Mouse (Mus musculus): ENCODE data around the gene Sfxn2. TPM values are rescaled to one million over a fixed set of nuclear protein-coding genes. Genes with fewer than 3 reads are reported as not detected.

Sfxn2 gene
- polyA plus RNA-seq, 1 experiment from 2014 or later = 21.0 TPM

GRCm38 (mm10) chr19:46531071-46532030, 41.8 kb upstream of the Sfxn2 start:
- peak overlapping the region; percentile 43 for H3K4me3 ChIP-seq
- H3K9me3 ChIP-seq = no peaks in the 10 kb centered on the region
- WGBS = 5% methylated on average over 16 of the region's 16 CpGs
- peak; percentile 47 for DNase-seq (ENCODE audit: low spot score)
- H3K27ac ChIP-seq (replicated peaks) = peak overlapping the region; percentile 88
- H3K27me3 ChIP-seq (replicated peaks; ENCODE audit: low read depth, poor library complexity, severe bottlenecking) = no peaks in the 10 kb centered on the region; the same call in 1 of the 2 replicates
- H3K4me1 ChIP-seq = peaks cover 84% of the 10 kb centered on the region
- H3K36me3 ChIP-seq (replicated peaks) = peaks cover 13% of the 10 kb centered on the region

- peak overlapping the region; percentile 72 for H3K27ac ChIP-seq (replicated peaks)
Observed at GRCm38 (mm10) chr19:46532031-46532688, 41.0 kb upstream of the Sfxn2 start.

GRCm38 (mm10) chr19:46533066-46533465, 40.1 kb upstream of the Sfxn2 start:
- peak overlapping the region; percentile 72 for H3K27ac ChIP-seq (replicated peaks)
- no peaks in the 10 kb centered on the region for H3K27me3 ChIP-seq (replicated peaks; ENCODE audit: low read depth, poor library complexity, severe bottlenecking)
- DNase-seq (ENCODE audit: low spot score) = peak; percentile 42
- H3K36me3 ChIP-seq (replicated peaks) = peaks cover 21% of the 10 kb centered on the region
- no peaks in the 10 kb centered on the region for H3K9me3 ChIP-seq
- peaks cover 68% of the 10 kb centered on the region for H3K4me1 ChIP-seq
- peak overlapping the region; percentile 2; the same call in 1 of the 2 replicates for H3K4me3 ChIP-seq
- 42% methylated on average over 4 of the region's 4 CpGs for WGBS

More at GRCm38 (mm10) chr19:46532031-46532688, 41.0 kb upstream of the Sfxn2 start:
- Histone ChIP-seq H3K27me3 (replicated peaks; ENCODE audit: low read depth, poor library complexity, severe bottlenecking) (no peaks in the 10 kb centered on the region; the same call in 1 of the 2 replicates), H3K9me3 (no peaks in the 10 kb centered on the region), H3K4me3 (peak overlapping the region; percentile 43; the same call in 1 of the 2 replicates), H3K4me1 (peaks cover 77% of the 10 kb centered on the region), H3K36me3 (replicated peaks) (peaks cover 18% of the 10 kb centered on the region)
- 8% methylated on average over 10 of the region's 10 CpGs for WGBS
- peak; percentile 52 for DNase-seq (ENCODE audit: low spot score)

GRCm38 (mm10) chr19:46533525-46533924, 39.6 kb upstream of the Sfxn2 start:
- H3K27me3 ChIP-seq (replicated peaks; ENCODE audit: low read depth, poor library complexity, severe bottlenecking) = no peaks in the 10 kb centered on the region
- H3K4me3 ChIP-seq = 0 out of 2 replicates have a peak overlapping the region, but pooled peaks have one; percentile 5
- peak overlapping the region; percentile 78 for H3K27ac ChIP-seq (replicated peaks)
- H3K4me1 ChIP-seq = peaks cover 63% of the 10 kb centered on the region
- DNase-seq (ENCODE audit: low spot score) = no peak
- WGBS = 62% methylated on average over 5 of the region's 5 CpGs
- H3K36me3 ChIP-seq (replicated peaks) = peaks cover 24% of the 10 kb centered on the region
- no peaks in the 10 kb centered on the region for H3K9me3 ChIP-seq

DNA sequence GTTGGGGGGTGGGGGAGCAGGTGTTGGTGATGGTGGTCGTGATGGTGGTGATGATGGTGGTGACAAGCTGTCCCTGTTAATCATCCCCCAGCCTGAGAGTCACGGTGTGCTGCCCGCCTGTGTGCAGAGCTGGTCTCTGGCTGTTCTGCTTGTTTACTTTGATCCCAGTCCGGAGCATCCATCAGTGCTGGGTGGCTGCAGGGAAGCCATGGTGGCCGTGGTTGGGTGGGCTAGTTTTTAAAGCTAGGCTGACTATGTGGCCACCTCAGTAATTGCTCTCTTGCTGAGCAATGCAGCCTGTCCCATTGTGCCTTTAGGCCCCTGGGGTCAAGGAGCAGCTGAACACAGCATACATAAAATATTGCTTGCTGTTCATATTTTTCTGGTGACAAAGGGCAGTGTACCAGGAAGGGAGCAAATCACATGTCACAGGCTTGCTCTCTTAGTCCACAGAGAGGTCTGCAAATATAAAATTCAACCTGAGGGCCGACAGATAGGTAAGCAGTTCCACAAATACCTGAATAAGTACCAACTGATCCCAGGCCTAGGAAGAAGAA, 38.5 kb upstream of the Sfxn2 start:
- peaks cover 52% of the 10 kb centered on the region for H3K4me1 ChIP-seq
- no peak overlapping the region for H3K4me3 ChIP-seq
- H3K9me3 ChIP-seq = no peaks in the 10 kb centered on the region
- 67% methylated on average over 6 of the region's 6 CpGs for WGBS
- H3K27me3 ChIP-seq (replicated peaks; ENCODE audit: low read depth, poor library complexity, severe bottlenecking) = no peaks in the 10 kb centered on the region
- no peak overlapping the region for H3K27ac ChIP-seq (replicated peaks)
- no peak for DNase-seq (ENCODE audit: low spot score)
- H3K36me3 ChIP-seq (replicated peaks) = peaks cover 28% of the 10 kb centered on the region

GRCm38 (mm10) chr19:46537357-46537756, 35.8 kb upstream of the Sfxn2 start:
- Histone ChIP-seq H3K4me1 (peaks cover 25% of the 10 kb centered on the region), H3K4me3 (no peak overlapping the region), H3K27ac (replicated peaks) (no peak overlapping the region), H3K9me3 (no peaks in the 10 kb centered on the region), H3K36me3 (replicated peaks) (peaks cover 56% of the 10 kb centered on the region), H3K27me3 (replicated peaks; ENCODE audit: low read depth, poor library complexity, severe bottlenecking) (no peaks in the 10 kb centered on the region)
- 89% methylated on average over 9 of the region's 9 CpGs for WGBS
- DNase-seq (ENCODE audit: low spot score) = no peak

DNA sequence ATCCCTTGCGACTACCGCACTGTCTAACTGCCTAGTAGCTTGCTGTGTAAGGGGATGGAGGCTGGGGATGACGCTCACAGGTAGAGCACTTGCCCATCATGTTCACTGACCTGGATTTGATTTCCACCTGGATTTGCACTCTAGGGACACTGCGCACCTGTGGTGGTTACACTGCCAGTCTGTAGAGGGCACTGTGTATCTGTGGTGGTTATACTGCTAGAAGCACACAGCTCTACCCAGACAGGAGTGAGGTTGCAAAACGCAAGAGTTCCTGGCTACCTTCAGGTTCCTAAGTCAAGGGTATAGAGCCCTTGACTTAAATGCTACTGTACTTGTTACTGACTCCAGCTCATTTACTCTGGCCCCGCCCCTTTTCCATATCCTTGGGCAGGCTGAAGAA, 35.0 kb upstream of the Sfxn2 start:
- Histone ChIP-seq H3K36me3 (replicated peaks) (peaks cover 64% of the 10 kb centered on the region), H3K9me3 (no peaks in the 10 kb centered on the region), H3K27me3 (replicated peaks; ENCODE audit: low read depth, poor library complexity, severe bottlenecking) (no peaks in the 10 kb centered on the region), H3K27ac (replicated peaks) (no peak overlapping the region), H3K4me3 (no peak overlapping the region), H3K4me1 (peaks cover 16% of the 10 kb centered on the region)
- WGBS = 83% methylated on average over 6 of the region's 6 CpGs
- DNase-seq (ENCODE audit: low spot score) = no peak

DNA sequence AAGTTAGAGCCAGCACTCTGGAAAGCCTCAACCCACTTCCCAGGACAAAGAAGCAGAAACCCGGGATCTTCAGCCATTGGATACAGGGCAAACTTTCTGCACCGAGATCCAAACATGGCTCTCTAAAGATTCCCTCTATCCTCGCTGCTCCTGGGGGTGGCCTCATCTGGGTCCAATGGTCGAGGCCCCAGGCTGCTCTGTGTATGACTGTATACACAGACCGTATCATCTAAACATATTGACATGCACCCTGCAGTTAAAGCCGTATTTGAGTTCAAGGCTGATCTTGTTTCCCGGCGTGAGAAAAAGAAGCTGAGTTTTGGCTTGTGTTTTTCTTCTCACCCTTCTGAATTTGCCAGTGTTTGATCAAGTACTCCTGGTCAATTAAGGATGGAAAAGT, 30.4 kb upstream of the Sfxn2 start:
- Histone ChIP-seq H3K9me3 (no peaks in the 10 kb centered on the region), H3K27me3 (replicated peaks; ENCODE audit: low read depth, poor library complexity, severe bottlenecking) (no peaks in the 10 kb centered on the region), H3K27ac (replicated peaks) (no peak overlapping the region), H3K4me3 (no peak overlapping the region), H3K36me3 (replicated peaks) (peaks cover 76% of the 10 kb centered on the region), H3K4me1 (no peaks in the 10 kb centered on the region)
- DNase-seq (ENCODE audit: low spot score) = no peak
- WGBS = 90% methylated on average over 8 of the region's 8 CpGs

DNA sequence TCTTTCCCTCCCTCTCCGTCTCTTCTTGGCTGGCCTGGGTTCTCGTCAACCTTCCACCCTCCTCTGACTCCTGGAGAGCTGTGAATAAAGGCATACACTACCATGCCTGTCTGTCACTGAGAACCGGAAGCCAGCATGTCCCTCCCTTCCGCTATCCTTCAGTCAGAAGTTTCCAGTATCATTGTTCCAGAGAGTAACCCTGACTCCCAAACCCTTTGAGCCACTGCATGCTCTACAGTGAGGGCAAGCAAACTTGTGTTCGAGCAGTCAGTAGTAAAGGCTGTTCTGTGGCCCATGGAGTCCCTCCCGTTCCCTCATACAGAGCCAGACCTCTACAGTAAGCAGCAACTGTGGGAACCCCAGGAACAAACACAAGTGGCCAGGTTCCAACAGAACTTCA, 25.6 kb upstream of the Sfxn2 start:
- no peaks in the 10 kb centered on the region for H3K27me3 ChIP-seq (replicated peaks; ENCODE audit: low read depth, poor library complexity, severe bottlenecking)
- 83% methylated on average over 6 of the region's 6 CpGs for WGBS
- peaks cover 81% of the 10 kb centered on the region for H3K36me3 ChIP-seq (replicated peaks)

GRCm38 (mm10) chr19:46548110-46548509, 25.1 kb upstream of the Sfxn2 start:
- Histone ChIP-seq H3K27ac (replicated peaks) (no peak overlapping the region), H3K36me3 (replicated peaks) (peaks cover 80% of the 10 kb centered on the region), H3K4me3 (no peak overlapping the region), H3K4me1 (no peaks in the 10 kb centered on the region), H3K27me3 (replicated peaks; ENCODE audit: low read depth, poor library complexity, severe bottlenecking) (no peaks in the 10 kb centered on the region), H3K9me3 (no peaks in the 10 kb centered on the region)
- 85% methylated on average over 10 of the region's 10 CpGs for WGBS
- DNase-seq (ENCODE audit: low spot score) = no peak

More for the DNA sequence above, 25.6 kb upstream of the Sfxn2 start:
- Histone ChIP-seq H3K9me3 (no peaks in the 10 kb centered on the region), H3K4me1 (no peaks in the 10 kb centered on the region), H3K4me3 (no peak overlapping the region), H3K27ac (replicated peaks) (no peak overlapping the region)
- no peak for DNase-seq (ENCODE audit: low spot score)

- Histone ChIP-seq H3K27ac (replicated peaks) (no peak overlapping the region), H3K36me3 (replicated peaks) (peaks cover 85% of the 10 kb centered on the region), H3K4me3 (no peak overlapping the region), H3K4me1 (no peaks in the 10 kb centered on the region), H3K27me3 (replicated peaks; ENCODE audit: low read depth, poor library complexity, severe bottlenecking) (no peaks in the 10 kb centered on the region), H3K9me3 (no peaks in the 10 kb centered on the region)
- WGBS = 91% methylated on average over 4 of the region's 4 CpGs
- DNase-seq (ENCODE audit: low spot score) = no peak
Observed at GRCm38 (mm10) chr19:46550385-46550784, 22.8 kb upstream of the Sfxn2 start.

DNA sequence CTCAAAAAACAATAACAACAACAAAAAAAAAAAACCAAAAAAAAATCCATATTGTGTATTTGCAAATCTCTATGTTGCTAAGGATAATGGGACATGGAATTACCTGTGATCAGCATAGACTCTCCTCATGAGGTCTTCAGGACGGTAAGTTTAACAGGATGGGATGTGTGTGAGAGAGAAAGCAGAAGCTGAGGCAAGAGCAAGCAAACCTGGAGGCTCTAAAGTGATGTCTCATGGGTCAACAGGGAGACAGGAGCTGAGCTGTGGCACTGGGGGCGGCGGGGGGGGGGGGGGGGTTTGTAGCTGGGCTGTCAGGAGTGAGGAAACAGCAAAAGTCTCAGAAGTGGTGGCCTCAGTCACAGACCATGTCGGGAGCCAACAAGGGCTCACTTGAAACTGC, 20.7 kb upstream of the Sfxn2 start:
- peaks cover 95% of the 10 kb centered on the region for H3K36me3 ChIP-seq (replicated peaks)
- WGBS = 82% methylated on average over 4 of the region's 4 CpGs
- DNase-seq (ENCODE audit: low spot score) = no peak
- H3K27me3 ChIP-seq (replicated peaks; ENCODE audit: low read depth, poor library complexity, severe bottlenecking) = no peaks in the 10 kb centered on the region
- H3K9me3 ChIP-seq = no peaks in the 10 kb centered on the region
- no peaks in the 10 kb centered on the region for H3K4me1 ChIP-seq
- no peak overlapping the region for H3K27ac ChIP-seq (replicated peaks)
- H3K4me3 ChIP-seq = no peak overlapping the region

Measured in embryonic facial prominence, embryonic 10.5 days (tissue).